Mouse (Mus musculus): ENCODE measurements around the gene Ccnh.

DNA sequence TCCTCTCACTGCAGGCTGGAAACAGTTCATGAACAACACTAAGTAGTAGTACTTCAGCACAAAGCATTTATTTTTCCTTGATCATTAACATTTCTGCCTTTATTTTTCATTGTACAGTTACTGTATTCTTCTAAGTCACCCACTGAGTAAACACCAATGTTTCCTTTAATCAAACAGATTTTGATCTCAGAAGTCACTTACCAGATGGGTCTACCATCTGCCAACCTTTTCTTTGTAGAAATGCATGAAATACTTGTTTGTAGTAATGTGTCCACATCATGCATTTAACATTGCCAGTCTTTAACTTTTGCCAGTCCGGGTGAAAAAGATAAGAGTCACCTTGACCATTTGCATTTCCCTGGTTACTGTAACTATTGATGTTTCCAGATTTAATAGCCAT, 21.1 kb downstream of the Ccnh start:
- TF ChIP-seq EP300 (optimal IDR thresholded peaks at IDR 0.05) = no peak
- no peak for TF ChIP-seq CTCF (IDR thresholded peaks at IDR 0.05; ENCODE audit: low read depth)
